Comparison of ENCODE assay signal across 1 mouse cellular context in the genomic region with DNA sequence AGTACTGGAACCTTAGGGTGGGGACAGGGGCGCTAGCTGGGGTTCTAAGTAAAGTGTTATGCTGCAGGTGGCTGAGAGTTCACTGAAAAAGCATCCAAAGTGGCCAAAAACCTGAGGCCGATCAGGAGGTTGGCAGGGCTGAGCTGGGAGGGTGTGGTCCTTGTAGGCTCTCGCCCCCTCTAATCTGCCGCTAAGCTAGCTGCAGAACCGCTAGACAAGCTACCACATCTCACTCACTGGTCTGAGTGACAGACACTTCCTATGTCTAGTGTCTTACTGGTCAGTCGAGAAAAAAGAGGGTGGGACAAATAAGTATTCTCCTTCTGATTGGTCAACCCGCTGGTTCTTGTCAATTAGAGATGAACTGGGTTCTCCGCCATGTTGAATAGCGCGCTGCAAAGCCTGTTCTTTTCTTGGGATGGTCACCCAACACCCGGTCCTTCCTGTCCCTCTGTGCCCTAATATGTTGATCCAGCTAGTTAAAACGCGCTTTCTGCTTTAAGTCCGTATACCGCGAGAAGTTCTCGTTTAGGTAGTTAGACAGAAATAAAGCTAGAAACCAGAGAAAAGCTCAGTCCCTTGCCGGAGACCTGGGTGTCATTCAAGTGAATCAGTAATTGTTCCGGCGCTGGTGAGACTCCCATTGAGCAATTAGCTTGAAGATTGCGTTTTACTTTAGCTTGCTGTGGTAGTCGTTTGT.
TF ChIP-seq lines count a peak whose summit lies in the region.

TSS of gene Fam161a (plus strand) at position 51 of the 700 bp plus-strand sequence.

TF ChIP-seq in CH12.LX, 34 proteins besides CTCF, POLR2A, EP300 and RAD21 (continued from another document):
- TF ChIP-seq TCF12 (IDR thresholded peaks at IDR 0.05; ENCODE audit: low read depth, low read length) (0 out of 2 replicates have a peak, but pooled peaks have one; percentile 40), ZKSCAN1 (IDR thresholded peaks at IDR 0.05; ENCODE audit: borderline replicate concordance, low read depth, low read length) (no peak), E2F4 (IDR thresholded peaks at IDR 0.05; ENCODE audit: insufficient replicate concordance, low read depth, low read length) (0 out of 2 replicates have a peak, but pooled peaks have one; percentile 54), ELF1 (IDR thresholded peaks at IDR 0.05; ENCODE audit: low read depth, low read length) (peak; percentile 69), CHD1 (IDR thresholded peaks at IDR 0.05; ENCODE audit: low read depth, low read length) (0 out of 2 replicates have a peak, but pooled peaks have one; percentile 67)
TF ChIP-seq in CH12.LX: peak in this region for 13.
